Mouse (Mus musculus) T-cell, adult 66 days (primary cell): ENCODE results near the gene Gm11541. TPM values are rescaled to one million over a fixed set of nuclear protein-coding genes. Genes with fewer than 3 reads are reported as not detected.

ENCODE experiments used
- total RNA-seq, 2 experiments: library from RNA; stranded (reverse); gene quantifications; 3 replicates in 1 of 2; 4 replicates in 1 of 2; pipeline ENCODE4 v1.2.4; 2023

Gm11541 gene
- total RNA-seq: not detected

DNA sequence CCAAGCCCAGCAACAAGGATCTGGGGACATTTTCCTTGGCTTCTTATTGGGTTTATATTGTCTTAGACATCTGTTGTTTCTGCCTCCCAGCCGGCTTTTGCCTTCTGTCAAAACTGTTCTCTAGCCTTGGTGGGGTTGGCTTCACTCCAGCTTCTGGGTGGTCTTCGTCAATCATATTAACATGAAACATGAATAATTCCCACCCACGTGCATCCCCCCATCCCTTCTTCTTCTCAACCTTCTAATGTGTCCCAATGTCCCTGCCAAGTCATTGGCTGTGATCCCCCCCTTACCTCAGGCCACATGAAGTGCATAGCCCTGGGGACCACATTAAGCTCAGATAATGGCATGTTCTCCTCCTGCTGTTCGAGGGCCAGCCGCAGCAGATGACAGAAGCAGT, at the start of gene Gm11541:
Gene Gm11541, minus strand, starts transcription at position 28 of the 400 bp plus-strand sequence.

GRCm38 (mm10) chr11:94741732-94742272, 37.5 kb upstream of the Gm11541 start, which contains the start of gene Cdc34b:
TSS of gene Cdc34b (plus strand) at chr11:94741782.

GRCm38 (mm10) chr11:94676754-94677606, 27.3 kb downstream of the Gm11541 start, which contains the start of gene Xylt2:
TSS of gene Xylt2 (minus strand) at chr11:94677515.

GRCm38 (mm10) chr11:94653663-94654436, 50.4 kb downstream of the Gm11541 start, which contains the start of the genes Mrpl27 and Eme1:
TSS of gene Mrpl27 (plus strand) at chr11:94653767.
TSS of gene Eme1 (minus strand) at chr11:94653964.

Other genes with a start within 250 kb of the Gm11541 start
- gene Cacna1g, start 230.3 kb downstream of the Gm11541 start, total RNA-seq: not detected
- not detected for gene Spata20, start 218.3 kb downstream of the Gm11541 start, total RNA-seq
- gene Epn3, start 204.5 kb downstream of the Gm11541 start, total RNA-seq: under 1 TPM in 1 of 2 experiments, not detected in 1; 0.15 TPM
- gene Mycbpap, start 182.8 kb downstream of the Gm11541 start, total RNA-seq: not detected
- 1 to 10 TPM; 5.5 to 7.2 TPM for gene Rsad1, start 155.2 kb downstream of the Gm11541 start, total RNA-seq
- gene Chad, start 139.5 kb downstream of the Gm11541 start, total RNA-seq: not detected
- gene Acsf2, start 102.6 kb downstream of the Gm11541 start, total RNA-seq: 10 to 100 TPM; 18.8 to 19.5 TPM
- 10 to 100 TPM; 63.3 to 68.5 TPM for gene Lrrc59, start 74.7 kb downstream of the Gm11541 start, total RNA-seq
- 10 to 100 TPM; 17.2 to 29.0 TPM for gene Mrpl27, start 50.7 kb downstream of the Gm11541 start, total RNA-seq
- 1 to 10 TPM; 4.5 to 5.2 TPM for gene Eme1, start 50.5 kb downstream of the Gm11541 start, total RNA-seq
- 10 to 100 TPM; 53.9 to 54.6 TPM for gene Xylt2, start 27.0 kb downstream of the Gm11541 start, total RNA-seq
- gene Cdc34b, start 37.3 kb upstream of the Gm11541 start, total RNA-seq: under 1 TPM in 1 of 2 experiments, not detected in 1; 0.47 TPM
- gene Tmem92, start 78.2 kb upstream of the Gm11541 start, total RNA-seq: not detected
- 1 to 10 TPM; 1.5 to 1.8 TPM for gene Col1a1, start 231.7 kb upstream of the Gm11541 start, total RNA-seq